Mouse (Mus musculus) cortical plate, adult 2 months (tissue): ENCODE data around the gene Chrm4. TPM values are rescaled to one million over a fixed set of nuclear protein-coding genes. Genes with fewer than 3 reads are reported as not detected.

Experiments used
- H3K27ac ChIP-seq: fragments of 200-500 bp; 2 replicates; pipeline ENCODE4 v1.5.1; 2012; ENCODE audit warnings: low read length, control low read depth, inconsistent platforms; ENCODE audit not compliant: insufficient read depth
- H3K4me1 ChIP-seq: fragments of 200-500 bp; 2 replicates; pipeline ENCODE4 v1.6.1; 2011; ENCODE audit warnings: low read length; ENCODE audit not compliant: control insufficient read depth, insufficient read depth
- H3K4me3 ChIP-seq: fragments of 200-500 bp; 2 replicates; pipeline ENCODE4 v1.5.1; 2011; ENCODE audit warnings: mild to moderate bottlenecking, low read length, control low read depth; ENCODE audit not compliant: insufficient read depth
- CTCF ChIP-seq: fragments of 200-500 bp; IDR thresholded peaks from 2 replicates; pipeline ENCODE4 v1.5.1; 2011; ENCODE audit warnings: mild to moderate bottlenecking, control low read depth, low read length; ENCODE audit not compliant: insufficient read depth; ENCODE audit errors: extremely low read depth
- POLR2A ChIP-seq: fragments of 200-500 bp; IDR thresholded peaks from 2 replicates; pipeline ENCODE4 v1.6.1; 2011; ENCODE audit warnings: mild to moderate bottlenecking, low read length, control low read depth; ENCODE audit not compliant: insufficient read depth; ENCODE audit errors: extremely low read depth
- polyA plus RNA-seq: library from polyadenylated mRNA; depleted of rRNA; stranded (reverse); fragments of >200 nt; gene quantifications from 2 replicates; pipeline ENCODE4 v1.2.3, GENCODE M21; 2012

Gene Chrm4
- polyA plus RNA-seq, 1 experiment, result 45.0 TPM

DNA sequence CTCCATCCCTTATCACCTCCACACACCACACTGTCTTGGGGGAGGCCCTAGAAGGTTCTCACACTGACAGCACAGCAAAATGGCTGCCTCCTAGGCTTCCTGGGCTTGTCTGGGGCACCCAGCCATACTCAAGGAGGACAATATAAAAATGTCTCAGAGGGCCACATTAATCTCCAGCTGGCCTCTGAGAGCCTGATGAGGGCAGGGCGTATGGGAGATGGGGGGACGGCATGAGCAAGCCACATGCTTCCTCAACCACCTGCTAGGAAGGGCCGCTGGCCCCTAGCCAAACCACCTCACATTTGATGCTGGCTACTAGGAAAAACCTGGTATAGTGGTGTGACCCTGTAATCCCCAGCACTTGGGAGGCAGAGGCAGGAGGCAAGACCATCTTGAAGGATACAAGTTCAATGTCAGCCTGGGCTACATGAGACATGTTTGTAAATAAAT is 21.8 kb downstream of the Chrm4 start:
- Histone ChIP-seq H3K4me1 (peaks cover 34% of the 10 kb centered on the region), H3K27ac (peak overlapping the region; percentile 94; the same call in 1 of the 2 replicates), H3K4me3 (no peak overlapping the region)
- no peak for TF ChIP-seq CTCF
- TF ChIP-seq POLR2A, result no peak

DNA sequence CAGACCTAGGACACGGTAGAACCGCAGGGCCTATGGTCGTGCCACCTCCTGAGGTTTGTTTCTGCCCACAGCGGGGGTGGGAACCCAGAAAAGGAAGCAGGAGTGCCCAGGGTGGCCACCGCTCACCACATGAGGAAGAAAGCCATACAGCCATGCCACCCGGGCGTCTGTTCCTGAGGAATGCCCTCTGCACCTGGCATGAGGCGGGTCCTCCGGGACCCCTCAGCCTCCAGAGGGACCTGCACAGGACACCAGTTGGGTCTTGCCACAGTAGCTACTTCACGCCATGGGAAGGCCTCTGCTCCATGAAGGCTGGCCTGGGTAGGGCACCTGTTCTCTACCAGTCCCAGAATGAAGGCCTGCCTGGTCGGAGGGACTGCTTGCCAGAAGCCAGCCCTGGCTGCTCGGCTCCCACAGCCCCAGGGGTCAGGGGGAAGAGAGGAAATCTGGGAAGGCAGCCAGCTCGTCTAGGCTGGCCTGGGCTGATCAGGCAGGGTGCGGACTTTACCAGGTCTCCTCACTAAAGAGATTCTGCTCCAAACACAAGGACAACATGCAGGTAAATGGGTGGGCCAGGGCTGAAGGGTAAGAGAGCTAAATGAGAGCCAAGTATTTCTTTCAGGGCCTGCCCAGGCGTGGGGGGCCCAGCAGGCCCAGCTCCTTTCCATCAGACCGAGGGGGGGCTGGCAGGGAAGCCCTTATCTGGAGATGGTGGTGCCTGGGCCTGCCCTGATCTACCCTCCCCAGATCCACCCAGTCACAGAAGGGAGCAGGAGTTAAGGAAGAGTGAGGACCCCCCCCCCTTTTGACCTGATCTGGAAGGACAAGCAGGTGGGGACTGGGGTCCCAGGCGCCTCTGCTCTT is 22.6 kb downstream of the Chrm4 start:
- H3K4me3 ChIP-seq, result peak overlapping the region; percentile 9; the same call in 1 of the 2 replicates
- peaks cover 35% of the 10 kb centered on the region for H3K4me1 ChIP-seq
- peak overlapping the region; percentile 94 for H3K27ac ChIP-seq
- no peak for TF ChIP-seq CTCF

- no peak for TF ChIP-seq POLR2A
- TF ChIP-seq CTCF, result no peak
- Histone ChIP-seq H3K4me3 (peak overlapping the region; percentile 9; the same call in 1 of the 2 replicates), H3K27ac (peak overlapping the region; percentile 94), H3K4me1 (peaks cover 38% of the 10 kb centered on the region)
Observed at GRCm38 (mm10) chr2:91950275-91951085, 23.4 kb downstream of the Chrm4 start.

- peaks cover 29% of the 10 kb centered on the region for H3K4me1 ChIP-seq
- no peak overlapping the region for H3K4me3 ChIP-seq
- H3K27ac ChIP-seq, result peak overlapping the region; percentile 23; the same call in 1 of the 2 replicates
- TF ChIP-seq CTCF (no peak), POLR2A (no peak)
Observed at GRCm38 (mm10) chr2:91953825-91954224, 26.8 kb downstream of the Chrm4 start.

GRCm38 (mm10) chr2:91955121-91955591 is 28.1 kb downstream of the Chrm4 start:
- TF ChIP-seq CTCF (no peak), POLR2A (no peak)
- peaks cover 22% of the 10 kb centered on the region for H3K4me1 ChIP-seq

GRCm38 (mm10) chr2:91955875-91956274 is 28.8 kb downstream of the Chrm4 start:
- TF ChIP-seq POLR2A (no peak), CTCF (no peak)
- Histone ChIP-seq H3K4me3 (no peak overlapping the region), H3K27ac (no peak overlapping the region), H3K4me1 (peaks cover 22% of the 10 kb centered on the region)

More at GRCm38 (mm10) chr2:91955121-91955591, 28.1 kb downstream of the Chrm4 start:
- Histone ChIP-seq H3K4me3 (no peak overlapping the region), H3K27ac (no peak overlapping the region)

GRCm38 (mm10) chr2:91957096-91957495 is 30.0 kb downstream of the Chrm4 start:
- Histone ChIP-seq H3K4me1 (peaks cover 22% of the 10 kb centered on the region), H3K27ac (no peak overlapping the region), H3K4me3 (no peak overlapping the region)
- TF ChIP-seq CTCF (no peak), POLR2A (no peak)

- Histone ChIP-seq H3K4me1 (peaks cover 22% of the 10 kb centered on the region), H3K27ac (peak overlapping the region; percentile 31), H3K4me3 (no peak overlapping the region)
- TF ChIP-seq CTCF (no peak), POLR2A (no peak)
Observed at GRCm38 (mm10) chr2:91958049-91958448, 31.0 kb downstream of the Chrm4 start.

DNA sequence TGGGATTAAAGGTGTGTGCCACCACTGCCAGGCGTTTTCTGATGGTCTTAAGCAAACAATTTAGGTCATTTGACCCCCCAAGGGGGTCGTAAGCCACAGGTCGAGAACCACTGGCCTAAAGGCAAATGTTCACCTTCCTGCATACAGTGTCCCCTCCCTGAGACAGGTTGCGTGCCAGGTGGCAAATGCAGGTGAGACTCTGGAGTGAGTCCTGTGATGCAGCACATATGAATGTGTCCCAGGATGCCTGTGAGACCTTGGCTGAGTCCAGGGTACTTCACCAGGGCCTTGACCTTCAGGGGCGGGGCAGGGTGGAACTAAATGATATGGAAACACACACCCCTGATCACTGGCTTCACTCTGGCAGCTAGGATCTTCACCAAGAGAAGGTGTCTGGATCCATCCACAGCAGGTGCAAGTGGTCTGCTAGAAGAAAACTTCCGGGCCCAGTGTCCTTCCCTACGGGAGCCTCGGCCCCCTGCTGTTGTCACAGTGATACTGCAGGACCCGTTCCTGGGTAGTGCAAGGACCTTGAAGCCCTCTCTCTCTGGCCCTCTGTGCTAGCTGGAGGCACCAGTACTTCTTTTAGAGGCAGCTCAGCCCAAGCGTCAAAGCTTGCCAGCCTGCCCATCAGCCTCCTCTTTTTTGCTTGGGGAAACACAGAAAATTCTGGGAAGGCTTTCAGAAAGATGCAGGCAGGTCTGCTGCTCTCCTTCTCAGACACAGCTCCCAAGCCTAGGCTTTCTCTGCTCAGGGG is 31.8 kb downstream of the Chrm4 start:
- H3K4me1 ChIP-seq, result peaks cover 18% of the 10 kb centered on the region

More for the DNA sequence above, 31.8 kb downstream of the Chrm4 start:
- H3K4me3 ChIP-seq, result peak overlapping the region; percentile 3; the same call in 1 of the 2 replicates
- H3K27ac ChIP-seq, result peak overlapping the region; percentile 83
- TF ChIP-seq POLR2A (peak; percentile 38; the same call in 1 of the 2 replicates), CTCF (peak; percentile 61)
